Mouse (Mus musculus): Measurements from ENCODE around the gene H2-DMb2.

- no peak for TF ChIP-seq CTCF (IDR thresholded peaks at IDR 0.05; ENCODE audit: low read depth)
- TF ChIP-seq EP300 (optimal IDR thresholded peaks at IDR 0.05) = no peak
Measured at GRCm38 (mm10) chr17:34126826-34127420, 16.2 kb upstream of the H2-DMb2 start.
